Mouse (Mus musculus): ENCODE results near the gene Lpar1. TPM values are rescaled to one million over a fixed set of nuclear protein-coding genes. Genes with fewer than 3 reads are reported as not detected.

Gene Lpar1
- total RNA-seq, 1 experiment from 2014 or later: 1.1 TPM

GRCm38 (mm10) chr4:58478564-58478963, 75.1 kb downstream of the Lpar1 start:
- no peak for ATAC-seq (replicated peaks in 1 of 2; ENCODE audit: insufficient read depth in 1 of 2, low FRiP score in 2 of 2, low TSS enrichment in 1 of 2, low read depth in 1 of 2, poor library complexity in 2 of 2, severe bottlenecking in 2 of 2)

- ATAC-seq (replicated peaks in 1 of 2; ENCODE audit: insufficient read depth in 1 of 2, low FRiP score in 2 of 2, low TSS enrichment in 1 of 2, low read depth in 1 of 2, poor library complexity in 2 of 2, severe bottlenecking in 2 of 2): no peak
Observed at GRCm38 (mm10) chr4:58477691-58478090, 76.0 kb downstream of the Lpar1 start.

GRCm38 (mm10) chr4:58471203-58471910, 82.3 kb downstream of the Lpar1 start:
- no peak for ATAC-seq (replicated peaks in 1 of 2; ENCODE audit: insufficient read depth in 1 of 2, low FRiP score in 2 of 2, low TSS enrichment in 1 of 2, low read depth in 1 of 2, poor library complexity in 2 of 2, severe bottlenecking in 2 of 2)

- no peak for ATAC-seq (replicated peaks in 1 of 2; ENCODE audit: insufficient read depth in 1 of 2, low FRiP score in 2 of 2, low TSS enrichment in 1 of 2, low read depth in 1 of 2, poor library complexity in 2 of 2, severe bottlenecking in 2 of 2)
Observed at GRCm38 (mm10) chr4:58469651-58470592, 83.8 kb downstream of the Lpar1 start.

- ATAC-seq (replicated peaks in 1 of 2; ENCODE audit: insufficient read depth in 1 of 2, low FRiP score in 2 of 2, low TSS enrichment in 1 of 2, low read depth in 1 of 2, poor library complexity in 2 of 2, severe bottlenecking in 2 of 2): no peak
Observed at GRCm38 (mm10) chr4:58469035-58469434, 84.7 kb downstream of the Lpar1 start.

GRCm38 (mm10) chr4:58465586-58465985, 88.1 kb downstream of the Lpar1 start:
- ATAC-seq (replicated peaks in 1 of 2; ENCODE audit: insufficient read depth in 1 of 2, low FRiP score in 2 of 2, low TSS enrichment in 1 of 2, low read depth in 1 of 2, poor library complexity in 2 of 2, severe bottlenecking in 2 of 2): no peak

- no peak for ATAC-seq (replicated peaks in 1 of 2; ENCODE audit: insufficient read depth in 1 of 2, low FRiP score in 2 of 2, low TSS enrichment in 1 of 2, low read depth in 1 of 2, poor library complexity in 2 of 2, severe bottlenecking in 2 of 2)
Observed at GRCm38 (mm10) chr4:58464390-58465164, 89.1 kb downstream of the Lpar1 start.

- ATAC-seq (replicated peaks in 1 of 2; ENCODE audit: insufficient read depth in 1 of 2, low FRiP score in 2 of 2, low TSS enrichment in 1 of 2, low read depth in 1 of 2, poor library complexity in 2 of 2, severe bottlenecking in 2 of 2): peak in 1 of 2 experiments; percentile 36; a peak in 1 of 4 replicates
Observed at GRCm38 (mm10) chr4:58462990-58463389, 90.7 kb downstream of the Lpar1 start.

GRCm38 (mm10) chr4:58462586-58462985, 91.1 kb downstream of the Lpar1 start:
- ATAC-seq (replicated peaks in 1 of 2; ENCODE audit: insufficient read depth in 1 of 2, low FRiP score in 2 of 2, low TSS enrichment in 1 of 2, low read depth in 1 of 2, poor library complexity in 2 of 2, severe bottlenecking in 2 of 2): no peak

GRCm38 (mm10) chr4:58453334-58453733, 100.4 kb downstream of the Lpar1 start:
- ATAC-seq (replicated peaks in 1 of 2; ENCODE audit: insufficient read depth in 1 of 2, low FRiP score in 2 of 2, low TSS enrichment in 1 of 2, low read depth in 1 of 2, poor library complexity in 2 of 2, severe bottlenecking in 2 of 2): no peak

- ATAC-seq (replicated peaks in 1 of 2; ENCODE audit: insufficient read depth in 1 of 2, low FRiP score in 2 of 2, low TSS enrichment in 1 of 2, low read depth in 1 of 2, poor library complexity in 2 of 2, severe bottlenecking in 2 of 2): no peak
Observed at GRCm38 (mm10) chr4:58448825-58449224, 104.9 kb downstream of the Lpar1 start.

- no peak for ATAC-seq (replicated peaks in 1 of 2; ENCODE audit: insufficient read depth in 1 of 2, low FRiP score in 2 of 2, low TSS enrichment in 1 of 2, low read depth in 1 of 2, poor library complexity in 2 of 2, severe bottlenecking in 2 of 2)
Observed at GRCm38 (mm10) chr4:58447841-58448240, 105.9 kb downstream of the Lpar1 start.

GRCm38 (mm10) chr4:58445846-58446245, 107.9 kb downstream of the Lpar1 start:
- ATAC-seq (replicated peaks in 1 of 2; ENCODE audit: insufficient read depth in 1 of 2, low FRiP score in 2 of 2, low TSS enrichment in 1 of 2, low read depth in 1 of 2, poor library complexity in 2 of 2, severe bottlenecking in 2 of 2): no peak

- no peak for ATAC-seq (replicated peaks in 1 of 2; ENCODE audit: insufficient read depth in 1 of 2, low FRiP score in 2 of 2, low TSS enrichment in 1 of 2, low read depth in 1 of 2, poor library complexity in 2 of 2, severe bottlenecking in 2 of 2)
Observed at GRCm38 (mm10) chr4:58442338-58442737, 111.4 kb downstream of the Lpar1 start.

GRCm38 (mm10) chr4:58438654-58439053, 115.0 kb downstream of the Lpar1 start:
- no peak for ATAC-seq (replicated peaks in 1 of 2; ENCODE audit: insufficient read depth in 1 of 2, low FRiP score in 2 of 2, low TSS enrichment in 1 of 2, low read depth in 1 of 2, poor library complexity in 2 of 2, severe bottlenecking in 2 of 2)

GRCm38 (mm10) chr4:58437271-58437670, 116.4 kb downstream of the Lpar1 start:
- no peak for ATAC-seq (replicated peaks in 1 of 2; ENCODE audit: insufficient read depth in 1 of 2, low FRiP score in 2 of 2, low TSS enrichment in 1 of 2, low read depth in 1 of 2, poor library complexity in 2 of 2, severe bottlenecking in 2 of 2)

GRCm38 (mm10) chr4:58423276-58423930, 130.3 kb downstream of the Lpar1 start:
- peak; percentile 62 to 80 for ATAC-seq (replicated peaks in 1 of 2; ENCODE audit: insufficient read depth in 1 of 2, low FRiP score in 2 of 2, low TSS enrichment in 1 of 2, low read depth in 1 of 2, poor library complexity in 2 of 2, severe bottlenecking in 2 of 2)
